Mouse (Mus musculus): ENCODE results near the gene 9330161L09Rik. TPM values are rescaled to one million over a fixed set of nuclear protein-coding genes. Genes with fewer than 3 reads are reported as not detected.

The 9330161L09Rik gene
- total RNA-seq, 2 experiments from 2014 or later = 0.94 to 3.8 TPM

GRCm38 (mm10) chr12:103358216-103358615 is 49.4 kb downstream of the 9330161L09Rik start:
- ATAC-seq (replicated peaks; ENCODE audit: low FRiP score, low TSS enrichment, poor library complexity, severe bottlenecking) = no peak

Other genes starting within 250 kb of the 9330161L09Rik start
- not detected in 2 replicates for gene Prima1, start 165.7 kb downstream of the 9330161L09Rik start, total RNA-seq (2014; fragmentation: Nextera tagmentation)
- gene Prima1, start 165.7 kb downstream of the 9330161L09Rik start, total RNA-seq (2017) = not detected in 2 replicates
- not detected in 2 replicates for gene Fam181a, start 96.8 kb downstream of the 9330161L09Rik start, total RNA-seq (2014; fragmentation: Nextera tagmentation)
- gene Fam181a, start 96.8 kb downstream of the 9330161L09Rik start, total RNA-seq (2017) = not detected in 2 replicates
- 3.5 TPM in 1 of 2 replicates, not detected in the other for gene Asb2, start 51.8 kb downstream of the 9330161L09Rik start, total RNA-seq (2014; fragmentation: Nextera tagmentation)
- 0.38 TPM in 1 of 2 replicates, not detected in the other for gene Asb2, start 51.8 kb downstream of the 9330161L09Rik start, total RNA-seq (2017)
- 10.4 and 11.9 TPM in 2 replicates for gene Otub2, start 19.1 kb downstream of the 9330161L09Rik start, total RNA-seq (2014; fragmentation: Nextera tagmentation)
- gene Otub2, start 19.1 kb downstream of the 9330161L09Rik start, total RNA-seq (2017) = 3.0 and 7.1 TPM in 2 replicates
- 89.8 and 108 TPM in 2 replicates for gene Ddx24, start 18.0 kb upstream of the 9330161L09Rik start, total RNA-seq (2014; fragmentation: Nextera tagmentation)
- 120 and 127 TPM in 2 replicates for gene Ddx24, start 18.0 kb upstream of the 9330161L09Rik start, total RNA-seq (2017)
- gene Ifi27, start 26.4 kb upstream of the 9330161L09Rik start, total RNA-seq (2014; fragmentation: Nextera tagmentation) = 59.7 and 125 TPM in 2 replicates
- 38.8 and 40.3 TPM in 2 replicates for gene Ifi27, start 26.4 kb upstream of the 9330161L09Rik start, total RNA-seq (2017)
- 11.1 and 12.0 TPM in 2 replicates for gene Ifi27l2a, start 35.9 kb upstream of the 9330161L09Rik start, total RNA-seq (2014; fragmentation: Nextera tagmentation)
- gene Ifi27l2a, start 35.9 kb upstream of the 9330161L09Rik start, total RNA-seq (2017) = 2.9 and 11.7 TPM in 2 replicates
- not detected in 2 replicates for gene Ifi27l2b, start 49.4 kb upstream of the 9330161L09Rik start, total RNA-seq (2014; fragmentation: Nextera tagmentation)
- gene Ifi27l2b, start 49.4 kb upstream of the 9330161L09Rik start, total RNA-seq (2017) = not detected in 2 replicates
- gene Ppp4r4, start 124.5 kb upstream of the 9330161L09Rik start, total RNA-seq (2014; fragmentation: Nextera tagmentation) = 0.50 TPM in 1 of 2 replicates, not detected in the other
- gene Ppp4r4, start 124.5 kb upstream of the 9330161L09Rik start, total RNA-seq (2017) = 0.27 TPM in 1 of 2 replicates, not detected in the other
- not detected in 2 replicates for gene Serpina10, start 223.6 kb upstream of the 9330161L09Rik start, total RNA-seq (2014; fragmentation: Nextera tagmentation)
- gene Serpina10, start 223.6 kb upstream of the 9330161L09Rik start, total RNA-seq (2017) = not detected in 2 replicates
- gene Serpina6, start 249.4 kb upstream of the 9330161L09Rik start, total RNA-seq (2014; fragmentation: Nextera tagmentation) = not detected in 2 replicates
- not detected in 2 replicates for gene Serpina6, start 249.4 kb upstream of the 9330161L09Rik start, total RNA-seq (2017)

All from megakaryocyte-erythroid progenitor cell, adult 5-6 weeks (primary cell).